Mouse (Mus musculus) intestine, embryonic 15.5 days (tissue): ENCODE results near the gene Tmem131. TPM values are rescaled to one million over a fixed set of nuclear protein-coding genes. Genes with fewer than 3 reads are reported as not detected.
A peak's percentile ranks its signal among the peaks of the same experiment; 100 is the strongest.

Experiments used
- ATAC-seq: fragments of 200-750 bp; cut with Nextera tagmentation; 2 replicates; pipeline ENCODE4 v1.8.0; 2017; ENCODE audit warnings: moderate TSS enrichment, moderate library complexity
- H3K27ac ChIP-seq: fragments of 300-500 bp; sonication (generic); 2 replicates; pipeline ENCODE4 v1.5.1; 2015; ENCODE audit warnings: mild to moderate bottlenecking, inconsistent platforms
- H3K27me3 ChIP-seq: fragments of 300-500 bp; sonication (generic); replicated peaks from 2 replicates; pipeline ENCODE4 v1.6.1; 2015; ENCODE audit warnings: inconsistent platforms
- H3K36me3 ChIP-seq: fragments of 300-500 bp; sonication (generic); 2 replicates; pipeline ENCODE4 v1.6.1; 2015; ENCODE audit warnings: inconsistent platforms
- H3K4me1 ChIP-seq: fragments of 300-500 bp; sonication (generic); replicated peaks from 2 replicates; pipeline ENCODE4 v1.6.1; 2015; ENCODE audit warnings: inconsistent platforms
- H3K4me2 ChIP-seq: fragments of 300-500 bp; sonication (generic); replicated peaks from 2 replicates; pipeline ENCODE4 v1.6.1; 2015; ENCODE audit warnings: mild to moderate bottlenecking, inconsistent platforms
- H3K4me3 ChIP-seq: fragments of 300-500 bp; sonication (generic); replicated peaks from 2 replicates; pipeline ENCODE4 v1.5.1; 2015; ENCODE audit warnings: inconsistent platforms
- H3K9ac ChIP-seq: fragments of 300-500 bp; sonication (generic); 2 replicates; pipeline ENCODE4 v1.6.1; 2015; ENCODE audit warnings: inconsistent platforms
- H3K9me3 ChIP-seq: fragments of 300-500 bp; sonication (generic); 2 replicates; pipeline ENCODE4 v1.6.1; 2016; ENCODE audit warnings: inconsistent platforms
- WGBS: fragments of 180-500 bp; shearing (Covaris S2); methylation state at CpG from one replicate; pipeline ENCODE4 v1.1.7; 2015; 5-methylcytosine and 5-hydroxymethylcytosine counted together
- polyA plus RNA-seq: library from polyadenylated mRNA; unstranded; fragments of >200 nt; fragmentation: Nextera tagmentation; extraction: Ambion mirVana; gene quantifications from 2 replicates; pipeline ENCODE4 v1.2.1, GENCODE M21; 2015

Tmem131 gene
- polyA plus RNA-seq, 1 experiment from 2014 or later: 13.7 TPM

GRCm38 (mm10) chr1:36965831-36966230 lies 22.4 kb upstream of the Tmem131 start:
- Histone ChIP-seq H3K27me3 (no peaks in the 10 kb centered on the region), H3K4me1 (peaks cover 3% of the 10 kb centered on the region)
- no peak for ATAC-seq

DNA sequence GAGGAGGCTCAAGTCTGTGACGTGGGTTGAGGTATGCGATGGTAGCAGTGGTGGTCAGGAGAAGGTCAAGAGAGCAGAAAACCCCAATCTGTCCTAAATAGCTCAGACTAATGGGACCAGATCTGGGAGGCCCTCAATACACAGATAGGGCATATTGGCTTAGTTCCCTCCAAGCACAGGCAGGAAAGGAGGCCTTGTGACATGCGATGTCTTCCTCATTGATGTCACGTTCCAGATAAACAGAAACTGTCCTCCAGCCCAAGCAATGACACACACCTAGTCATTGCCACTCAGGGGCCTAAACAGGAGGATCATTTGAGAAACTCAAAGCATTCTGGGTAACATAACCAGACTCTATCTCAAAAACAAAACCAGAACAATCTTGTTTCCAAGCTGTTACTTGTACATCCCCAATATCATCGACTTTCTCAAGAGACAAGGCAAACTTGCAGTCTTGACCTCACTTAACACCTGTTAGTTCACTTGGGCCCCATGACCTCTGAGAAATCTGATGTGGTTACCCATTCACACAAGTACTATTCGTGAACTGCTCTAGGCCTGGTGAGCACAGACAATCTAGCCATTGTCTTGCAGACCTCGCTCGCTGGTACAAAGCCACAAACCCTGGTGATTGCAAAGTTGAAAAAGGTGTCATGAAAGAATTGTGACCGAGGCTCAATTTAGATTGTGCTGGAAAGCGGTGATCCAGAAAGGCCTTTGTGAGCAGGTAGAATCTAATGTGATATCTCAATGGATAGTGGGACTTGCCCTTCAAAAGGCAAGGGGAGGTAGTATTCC lies 19.1 kb upstream of the Tmem131 start:
- no peak overlapping the region for H3K27ac ChIP-seq
- no peaks in the 10 kb centered on the region for H3K9me3 ChIP-seq
- ATAC-seq: no peak
- WGBS: 79% methylated on average over 10 of the region's 10 CpGs
- no peak overlapping the region for H3K9ac ChIP-seq
- no peak overlapping the region for H3K4me2 ChIP-seq
- H3K27me3 ChIP-seq: no peaks in the 10 kb centered on the region
- H3K36me3 ChIP-seq: no peaks in the 10 kb centered on the region
- no peak overlapping the region for H3K4me3 ChIP-seq
- no peaks in the 10 kb centered on the region for H3K4me1 ChIP-seq

More at GRCm38 (mm10) chr1:36965831-36966230, 22.4 kb upstream of the Tmem131 start:
- Histone ChIP-seq H3K9ac (no peak overlapping the region), H3K36me3 (no peaks in the 10 kb centered on the region), H3K4me2 (no peak overlapping the region), H3K9me3 (no peaks in the 10 kb centered on the region), H3K4me3 (no peak overlapping the region), H3K27ac (no peak overlapping the region)
- WGBS: 72% methylated on average over 5 of the region's 5 CpGs

DNA sequence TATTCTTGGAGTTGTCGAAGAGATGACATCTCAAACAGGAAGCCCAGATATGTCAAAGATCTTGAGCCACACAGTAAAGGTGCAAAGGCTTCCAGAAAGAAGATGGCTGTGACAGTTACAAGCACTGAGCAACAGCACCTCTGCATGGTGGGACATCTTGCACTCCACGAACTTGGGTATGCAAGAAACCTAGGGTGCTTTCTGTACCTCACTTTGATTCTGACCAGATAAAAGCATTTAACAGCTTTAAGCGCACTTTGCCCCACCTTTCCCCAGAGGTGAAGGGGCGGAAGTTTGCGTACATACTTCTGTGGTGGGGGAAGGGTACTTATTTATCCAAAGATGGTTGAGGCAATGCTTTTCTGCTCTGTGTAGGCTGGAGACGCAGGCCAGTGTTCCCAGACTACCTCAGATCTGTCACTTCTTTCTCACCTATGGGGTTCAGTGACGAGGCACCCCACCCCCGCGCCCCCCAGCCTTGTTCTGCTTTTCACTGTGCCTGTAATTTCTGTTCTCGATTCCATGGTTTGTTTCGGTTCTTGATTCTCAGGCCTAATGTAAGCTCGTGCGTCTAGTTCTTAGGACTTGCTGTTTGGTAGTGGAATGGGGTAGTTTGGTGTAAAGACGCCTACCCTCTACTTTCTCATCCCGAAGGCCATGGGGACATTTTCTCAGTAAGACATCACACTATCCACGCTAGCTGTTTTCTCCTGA lies 17.2 kb upstream of the Tmem131 start:
- H3K4me1 ChIP-seq: no peaks in the 10 kb centered on the region
- H3K27me3 ChIP-seq: no peaks in the 10 kb centered on the region
- H3K9me3 ChIP-seq: no peaks in the 10 kb centered on the region
- H3K36me3 ChIP-seq: no peaks in the 10 kb centered on the region
- no peak overlapping the region for H3K4me2 ChIP-seq
- no peak for ATAC-seq
- no peak overlapping the region for H3K27ac ChIP-seq
- WGBS: 76% methylated on average over 16 of the region's 16 CpGs
- no peak overlapping the region for H3K9ac ChIP-seq
- H3K4me3 ChIP-seq: no peak overlapping the region

DNA sequence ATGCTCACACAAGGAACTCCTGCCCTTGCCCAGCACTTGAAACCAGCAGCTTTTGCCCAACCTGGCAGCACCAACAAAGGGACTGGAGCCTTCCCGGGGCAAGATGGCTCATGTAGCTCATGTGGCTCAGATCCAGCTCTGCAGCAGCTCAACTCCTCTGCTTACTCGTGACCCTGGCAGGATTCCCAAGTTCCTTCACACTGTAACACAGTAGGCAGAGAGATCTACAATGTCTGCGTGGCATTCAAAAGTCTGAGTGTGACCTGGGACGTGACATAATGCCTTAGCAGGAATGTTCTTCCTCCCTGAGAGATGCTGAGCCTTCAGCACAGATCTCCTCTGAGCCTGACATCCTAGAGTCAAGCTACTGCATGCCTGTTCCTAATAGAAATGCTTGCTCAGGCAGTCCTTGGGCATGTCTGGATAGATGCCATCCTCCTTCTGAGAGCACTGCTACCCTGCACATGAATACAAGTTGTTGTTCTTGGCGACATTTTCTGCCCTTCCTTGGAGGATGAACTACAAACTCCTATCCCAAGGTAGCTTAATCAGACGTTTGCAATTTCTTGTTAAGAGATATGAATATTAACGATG lies 6.2 kb upstream of the Tmem131 start:
- H3K9me3 ChIP-seq: no peaks in the 10 kb centered on the region
- no peak for ATAC-seq
- H3K4me3 ChIP-seq: no peak overlapping the region
- H3K36me3 ChIP-seq: no peaks in the 10 kb centered on the region
- WGBS: 69% methylated on average over 7 of the region's 7 CpGs
- no peak overlapping the region for H3K9ac ChIP-seq
- H3K27ac ChIP-seq: no peak overlapping the region
- H3K4me1 ChIP-seq: no peaks in the 10 kb centered on the region
- no peak overlapping the region for H3K4me2 ChIP-seq
- H3K27me3 ChIP-seq: no peaks in the 10 kb centered on the region

DNA sequence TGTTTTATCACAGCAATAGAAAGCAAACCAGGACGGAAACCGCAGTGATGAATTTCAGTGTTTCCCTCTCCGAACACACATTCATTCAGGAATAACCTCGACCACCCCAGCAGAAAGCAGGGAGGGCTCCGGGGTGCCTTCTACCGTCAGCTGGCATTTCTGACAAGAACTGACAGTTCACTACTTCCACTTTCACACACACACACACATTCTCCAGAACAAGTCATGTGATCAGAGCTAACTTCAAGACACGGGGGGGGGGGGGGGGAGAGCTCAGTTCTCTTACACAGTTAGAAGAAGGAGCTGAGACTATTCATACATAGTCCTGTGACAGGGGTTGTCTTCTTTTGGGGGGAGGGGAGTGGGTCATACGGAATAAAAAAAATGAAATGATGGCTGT lies 4.0 kb upstream of the Tmem131 start:
- H3K9ac ChIP-seq: no peak overlapping the region
- WGBS: 69% methylated on average over 8 of the region's 8 CpGs
- H3K27ac ChIP-seq: no peak overlapping the region
- H3K36me3 ChIP-seq: no peaks in the 10 kb centered on the region
- no peak overlapping the region for H3K4me3 ChIP-seq
- H3K4me1 ChIP-seq: no peaks in the 10 kb centered on the region
- no peaks in the 10 kb centered on the region for H3K27me3 ChIP-seq
- ATAC-seq: no peak
- no peak overlapping the region for H3K4me2 ChIP-seq
- no peaks in the 10 kb centered on the region for H3K9me3 ChIP-seq

- H3K27ac ChIP-seq: peak overlapping the region; percentile 93
- H3K4me3 ChIP-seq: peak overlapping the region; percentile 99
- peaks cover 6% of the 10 kb centered on the region; the same call in 1 of the 2 replicates for H3K4me1 ChIP-seq
- no peaks in the 10 kb centered on the region for H3K9me3 ChIP-seq
- H3K4me2 ChIP-seq: peak overlapping the region; percentile 67
- 45% methylated on average over 3 of the region's 3 CpGs for WGBS
- ATAC-seq: no peak; the same call in 1 of the 2 replicates
- H3K27me3 ChIP-seq: no peaks in the 10 kb centered on the region
- peak overlapping the region; percentile 100 for H3K9ac ChIP-seq
- H3K36me3 ChIP-seq: no peaks in the 10 kb centered on the region
Measured at GRCm38 (mm10) chr1:36940381-36940762, 3.1 kb downstream of the Tmem131 start.

DNA sequence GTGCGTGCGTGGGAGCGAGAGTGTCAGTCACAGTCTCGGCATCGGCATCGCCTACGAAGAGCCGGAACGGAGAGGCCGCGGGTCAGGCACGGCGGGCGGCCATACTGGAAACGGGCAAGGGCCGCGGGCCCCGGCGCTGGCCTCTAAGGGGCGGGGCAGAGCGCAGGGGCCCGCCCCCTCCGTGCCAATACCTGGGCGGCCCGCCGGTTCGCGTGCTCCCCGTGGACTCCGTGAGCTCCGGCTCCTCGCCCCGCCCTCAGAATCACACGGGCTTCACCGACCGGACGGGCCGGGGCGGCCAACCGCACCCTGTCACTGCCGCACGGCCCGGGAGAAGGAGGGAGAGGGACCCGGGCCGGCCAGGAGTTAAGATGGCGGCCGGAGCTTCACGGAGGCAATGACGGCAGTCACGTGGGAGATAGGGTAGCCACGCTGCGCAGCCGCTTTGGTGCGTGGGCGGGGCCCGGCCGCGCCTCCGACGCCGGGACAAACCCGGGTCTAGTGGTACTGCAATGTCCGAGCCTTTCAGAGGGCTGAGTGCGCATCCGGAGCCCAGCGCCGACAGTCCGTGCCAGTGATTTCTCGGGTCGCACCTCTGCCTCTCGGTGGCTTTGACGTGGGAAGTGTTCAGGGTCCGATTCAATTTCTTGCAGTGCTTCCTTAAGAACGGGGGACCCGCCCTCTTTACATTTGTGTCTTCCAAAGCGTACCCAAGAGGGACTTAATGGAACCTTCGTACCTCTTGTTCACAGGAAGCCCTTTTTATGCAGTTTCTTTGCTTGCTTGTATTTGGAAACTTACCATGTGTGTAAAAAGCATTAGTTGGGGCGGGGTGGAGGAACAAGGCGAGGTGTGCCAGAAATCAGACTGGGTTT lies 3.7 kb downstream of the Tmem131 start:
- WGBS: under 1% methylated on average over 75 of the region's 79 CpGs

GRCm38 (mm10) chr1:36938801-36939286 lies 4.6 kb downstream of the Tmem131 start:
- H3K36me3 ChIP-seq: no peaks in the 10 kb centered on the region
- peak overlapping the region; percentile 99 for H3K4me3 ChIP-seq
- H3K9me3 ChIP-seq: no peaks in the 10 kb centered on the region
- ATAC-seq: peak; percentile 33
- peaks cover 11% of the 10 kb centered on the region; the same call in 1 of the 2 replicates for H3K4me1 ChIP-seq
- peak overlapping the region; percentile 93 for H3K27ac ChIP-seq
- H3K4me2 ChIP-seq: peak overlapping the region; percentile 67
- no peaks in the 10 kb centered on the region for H3K27me3 ChIP-seq
- WGBS: under 1% methylated on average over 49 of the region's 59 CpGs
- peak overlapping the region; percentile 100 for H3K9ac ChIP-seq

More for the DNA sequence above, 3.7 kb downstream of the Tmem131 start:
- H3K27ac ChIP-seq: peak overlapping the region; percentile 93
- ATAC-seq: peak; percentile 99
- peak overlapping the region; percentile 99 for H3K4me3 ChIP-seq
- H3K9me3 ChIP-seq: no peaks in the 10 kb centered on the region
- peaks cover 9% of the 10 kb centered on the region; the same call in 1 of the 2 replicates for H3K4me1 ChIP-seq
- H3K36me3 ChIP-seq: no peaks in the 10 kb centered on the region
- H3K9ac ChIP-seq: peak overlapping the region; percentile 100
- H3K4me2 ChIP-seq: peak overlapping the region; percentile 67
- no peaks in the 10 kb centered on the region for H3K27me3 ChIP-seq

DNA sequence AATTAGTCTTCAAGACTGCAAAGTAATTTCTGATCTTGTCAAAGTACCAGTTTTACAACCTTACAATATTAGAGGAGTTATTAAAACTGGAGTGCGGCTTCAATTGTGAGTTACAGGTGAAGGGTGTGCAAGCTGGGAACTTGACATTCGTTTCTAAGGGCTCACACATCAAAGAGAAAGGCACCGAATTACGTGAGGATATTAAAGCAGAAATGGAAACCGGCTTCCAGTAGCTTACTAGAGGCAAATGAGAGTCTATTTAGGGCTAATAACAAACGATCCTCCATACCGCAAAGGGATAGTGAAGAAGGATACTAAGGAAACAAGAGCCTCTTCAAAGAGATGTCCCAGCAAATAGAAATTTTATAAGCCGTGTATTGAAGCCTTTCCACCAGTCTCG lies 5.1 kb downstream of the Tmem131 start:
- no peaks in the 10 kb centered on the region for H3K36me3 ChIP-seq
- peaks cover 11% of the 10 kb centered on the region; the same call in 1 of the 2 replicates for H3K4me1 ChIP-seq
- H3K27ac ChIP-seq: peak overlapping the region; percentile 93; the same call in 1 of the 2 replicates
- H3K4me3 ChIP-seq: peak overlapping the region; percentile 99
- no peaks in the 10 kb centered on the region for H3K27me3 ChIP-seq
- no peaks in the 10 kb centered on the region for H3K9me3 ChIP-seq
- WGBS: 2% methylated on average over 9 of the region's 9 CpGs
- no peak for ATAC-seq
- peak overlapping the region; percentile 67 for H3K4me2 ChIP-seq
- H3K9ac ChIP-seq: peak overlapping the region; percentile 100

- ATAC-seq: no peak
- H3K9me3 ChIP-seq: no peaks in the 10 kb centered on the region
- 24% methylated on average over 3 of the region's 3 CpGs for WGBS
- H3K4me1 ChIP-seq: peaks cover 11% of the 10 kb centered on the region; the same call in 1 of the 2 replicates
- H3K36me3 ChIP-seq: no peaks in the 10 kb centered on the region
- peak overlapping the region; percentile 99 for H3K4me3 ChIP-seq
- no peak overlapping the region for H3K27ac ChIP-seq
- no peaks in the 10 kb centered on the region for H3K27me3 ChIP-seq
- H3K4me2 ChIP-seq: peak overlapping the region; percentile 67
- H3K9ac ChIP-seq: peak overlapping the region; percentile 10; the same call in 1 of the 2 replicates
Measured at GRCm38 (mm10) chr1:36937648-36938047, 5.8 kb downstream of the Tmem131 start.

GRCm38 (mm10) chr1:36937015-36937414 lies 6.5 kb downstream of the Tmem131 start:
- H3K9ac ChIP-seq: no peak overlapping the region
- H3K4me1 ChIP-seq: peaks cover 11% of the 10 kb centered on the region; the same call in 1 of the 2 replicates
- H3K36me3 ChIP-seq: no peaks in the 10 kb centered on the region
- WGBS: 48% methylated on average over 2 of the region's 2 CpGs
- no peak overlapping the region for H3K27ac ChIP-seq
- H3K4me2 ChIP-seq: peak overlapping the region; percentile 23
- no peak for ATAC-seq
- no peak overlapping the region for H3K4me3 ChIP-seq
- H3K27me3 ChIP-seq: no peaks in the 10 kb centered on the region
- H3K9me3 ChIP-seq: no peaks in the 10 kb centered on the region
